Mouse (Mus musculus): ENCODE measurements at regions not wholly inside any gene's neighbourhood (a gene's known extent, or its start where the extent isn't known, plus 50 kb on each side); places are given as distances from the start of the nearest gene placed in this dataset.

- TF ChIP-seq POLR2A (IDR thresholded peaks at IDR 0.05; ENCODE audit: low read depth, low read length) (no peak), CTCF (IDR thresholded peaks at IDR 0.05; ENCODE audit: extremely low read depth, insufficient read depth, insufficient read length, insufficient replicate concordance) (no peak)
Observed at GRCm38 (mm10) chr15:62402142-62402541, 1442.8 kb downstream of the Gsdmc2 start.

Data from spleen, adult 2 months (tissue).